ENCODE assay signal across 19 mouse cellular contexts in the genomic region with DNA sequence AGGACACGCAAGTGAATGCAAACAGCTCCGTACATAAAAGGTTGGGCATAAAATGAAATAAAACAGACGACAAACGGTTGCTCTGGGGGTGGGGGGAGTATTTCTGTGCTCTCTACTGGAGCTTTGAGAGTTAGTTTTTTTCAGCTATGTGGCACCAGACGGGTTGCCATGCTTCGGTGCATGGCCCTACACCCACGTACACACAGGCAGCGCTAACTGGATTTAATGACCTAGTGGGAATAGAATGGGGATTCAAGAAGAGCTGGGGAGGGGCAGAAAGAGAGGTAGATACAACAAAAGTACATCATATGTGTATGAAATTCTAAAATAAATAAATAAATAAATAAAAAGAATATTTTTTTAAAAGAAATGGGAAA.
DNase-seq lines count a peak whose midpoint lies in the region; ATAC-seq and TF ChIP-seq lines count a peak whose summit lies in the region.
"Had no signal": no experiment of that assay in that cellular context is flagged by ENCODE, and none has a peak within 500 bp of the region (broad histone marks: within the 10 kb centered on the region; RNA-seq: fewer than 3 reads in every experiment).

No protein-coding gene starts in this region.

- no peak overlapping the region for H3K27ac ChIP-seq in forebrain, embryonic 11.5 days (ENCODE audit: low read depth, low read length)
- no peak overlapping the region for H3K27ac ChIP-seq in forebrain, embryonic 16.5 days (ENCODE audit: low read length)
- 0 out of 2 replicates have a peak overlapping the region, but pooled peaks have one; percentile 25 for H3K27ac ChIP-seq in kidney, postnatal 0 days
- no peak overlapping the region for H3K27ac ChIP-seq in neural tube, embryonic 13.5 days (replicated peaks)
- H3K27ac ChIP-seq: embryonic facial prominence, embryonic 10.5 days; heart, embryonic 13.5 days; hindbrain, postnatal 0 days had no signal

- H3K36me3 ChIP-seq in forebrain, embryonic 11.5 days (ENCODE audit: control insufficient read depth, insufficient read depth, low read length): no peaks in the 10 kb centered on the region
- no peaks in the 10 kb centered on the region for H3K36me3 ChIP-seq in forebrain, embryonic 16.5 days (ENCODE audit: control insufficient read depth, insufficient read depth)
- H3K36me3 ChIP-seq in kidney, postnatal 0 days (ENCODE audit: insufficient read depth, low read length): no peaks in the 10 kb centered on the region
- H3K36me3 ChIP-seq in neural tube, embryonic 13.5 days: no peaks in the 10 kb centered on the region
- H3K36me3 ChIP-seq: embryonic facial prominence, embryonic 10.5 days; G1E; heart, embryonic 13.5 days had no signal

- H3K4me2 ChIP-seq in forebrain, embryonic 11.5 days (ENCODE audit: low read depth, low read length, severe bottlenecking): no peak overlapping the region
- H3K4me2 ChIP-seq in forebrain, embryonic 16.5 days (ENCODE audit: low read length): no peak overlapping the region
- no peak overlapping the region for H3K4me2 ChIP-seq in kidney, postnatal 0 days (ENCODE audit: low read length)
- H3K4me2 ChIP-seq in neural tube, embryonic 13.5 days: peak overlapping the region; percentile 24
- H3K4me2 ChIP-seq: heart, embryonic 13.5 days had no signal

- DNase-seq in forebrain, embryonic 11.5 days (ENCODE audit: low spot score): no peak
- peak; percentile 41 for DNase-seq in heart, adult 11 months
- DNase-seq in heart, adult 9 months (ENCODE audit: low spot score in 2 of 2): no peak
- peak; percentile 56 for DNase-seq in kidney, postnatal 0 days (ENCODE audit: low spot score)
- DNase-seq in kidney, postnatal 36 days: no peak
- DNase-seq in neural tube, embryonic 10.5 days (ENCODE audit: extremely low spot score, low spot score): no peak
- DNase-seq: adrenal gland, adult 8-10 months; adrenal gland, postnatal 36 days; B cell, adult 2 months; cerebellum, adult 2 months; gastrocnemius, postnatal 14 days; heart, postnatal 36 days had no signal

- peaks cover 2% of the 10 kb centered on the region; the same call in 1 of the 2 replicates for H3K27me3 ChIP-seq in forebrain, embryonic 11.5 days (ENCODE audit: control insufficient read depth, insufficient read depth, low read length)
- no peaks in the 10 kb centered on the region for H3K27me3 ChIP-seq in forebrain, embryonic 16.5 days (replicated peaks; ENCODE audit: control insufficient read depth, insufficient read depth, low read length)
- H3K27me3 ChIP-seq in kidney, postnatal 0 days (ENCODE audit: insufficient read depth, low read length): no peaks in the 10 kb centered on the region
- peaks cover 22% of the 10 kb centered on the region for H3K27me3 ChIP-seq in neural tube, embryonic 13.5 days

- no peak overlapping the region for H3K4me3 ChIP-seq in forebrain, embryonic 11.5 days (ENCODE audit: low read depth, low read length)
- H3K4me3 ChIP-seq in forebrain, embryonic 16.5 days (replicated peaks; ENCODE audit: low read length): no peak overlapping the region
- H3K4me3 ChIP-seq in kidney, postnatal 0 days (replicated peaks; ENCODE audit: low read depth, low read length): no peak overlapping the region
- no peak overlapping the region for H3K4me3 ChIP-seq in neural tube, embryonic 13.5 days
- H3K4me3 ChIP-seq: embryonic facial prominence, embryonic 10.5 days; heart, embryonic 13.5 days had no signal

- no peaks in the 10 kb centered on the region for H3K9me3 ChIP-seq in forebrain, embryonic 11.5 days (ENCODE audit: control insufficient read depth, low read length)
- H3K9me3 ChIP-seq in forebrain, embryonic 16.5 days (ENCODE audit: control insufficient read depth, low read length): no peaks in the 10 kb centered on the region
- H3K9me3 ChIP-seq in kidney, postnatal 0 days (replicated peaks; ENCODE audit: low read length): no peaks in the 10 kb centered on the region
- H3K9me3 ChIP-seq in neural tube, embryonic 13.5 days: no peaks in the 10 kb centered on the region
- H3K9me3 ChIP-seq: embryonic facial prominence, embryonic 10.5 days; heart, embryonic 13.5 days had no signal

- TF ChIP-seq CTCF in kidney, postnatal 0 days (IDR thresholded peaks at IDR 0.05; ENCODE audit: low read depth): no peak

- no peak overlapping the region for H3K9ac ChIP-seq in forebrain, embryonic 11.5 days (ENCODE audit: low read length)
- H3K9ac ChIP-seq in forebrain, embryonic 16.5 days (replicated peaks; ENCODE audit: low read depth, low read length): no peak overlapping the region
- no peak overlapping the region for H3K9ac ChIP-seq in kidney, postnatal 0 days (ENCODE audit: low read depth, low read length)
- no peak overlapping the region for H3K9ac ChIP-seq in neural tube, embryonic 13.5 days
- H3K9ac ChIP-seq: heart, embryonic 13.5 days had no signal

- H3K4me1 ChIP-seq in forebrain, embryonic 11.5 days (replicated peaks; ENCODE audit: control insufficient read depth, insufficient read depth, low read length): peaks cover 7% of the 10 kb centered on the region; the same call in 1 of the 2 replicates
- peaks cover 10% of the 10 kb centered on the region for H3K4me1 ChIP-seq in forebrain, embryonic 16.5 days (replicated peaks; ENCODE audit: control insufficient read depth, insufficient read depth, low read length)
- peaks cover 29% of the 10 kb centered on the region for H3K4me1 ChIP-seq in kidney, postnatal 0 days (replicated peaks; ENCODE audit: insufficient read depth, low read length)
- peaks cover 29% of the 10 kb centered on the region for H3K4me1 ChIP-seq in neural tube, embryonic 13.5 days (replicated peaks)

- ATAC-seq in forebrain, embryonic 11.5 days (replicated peaks; ENCODE audit: low FRiP score): peak; percentile 21; the same call in 1 of the 2 replicates
- no peak for ATAC-seq in forebrain, embryonic 16.5 days
- no peak; the same call in 1 of the 2 replicates for ATAC-seq in kidney, postnatal 0 days (replicated peaks; ENCODE audit: low FRiP score, low read depth)
- peak; percentile 33; the same call in 1 of the 2 replicates for ATAC-seq in neural tube, embryonic 13.5 days (ENCODE audit: low read depth)
- ATAC-seq: CD4-positive, CD25-positive, alpha-beta regulatory T cell, adult 4 months; hindbrain, postnatal 0 days had no signal

- WGBS in forebrain, embryonic 11.5 days: 78% methylated on average over 8 of the region's 8 CpGs
- WGBS in forebrain, embryonic 16.5 days: 27% methylated on average over 8 of the region's 8 CpGs
- 52% methylated on average over 8 of the region's 8 CpGs for WGBS in kidney, postnatal 0 days
- 49% methylated on average over 8 of the region's 8 CpGs for WGBS in neural tube, embryonic 13.5 days

Comparison
In these comparisons a context has a peak if more than half of its experiments do, and no peak if none do; other contexts are left out.
1. ATAC-seq: peak in forebrain, embryonic 11.5 days (single experiment) and neural tube, embryonic 13.5 days (single experiment); none in forebrain, embryonic 16.5 days (single experiment) and kidney, postnatal 0 days (single experiment).
2. DNase-seq: peak in heart, adult 11 months (single experiment) and kidney, postnatal 0 days (single experiment); none in forebrain, embryonic 11.5 days (single experiment), heart, adult 9 months (0 of 2), kidney, postnatal 36 days (0 of 2) and neural tube, embryonic 10.5 days (single experiment).